Mouse (Mus musculus) ovary, postnatal 10 days (tissue): ENCODE data around the gene BC100530.
"Not testable (repeated sequence)": the region's sequence is repeated elsewhere in the genome, so short reads cannot be mapped to it uniquely, and the experiment has no call there.

Experiments
- DNase-seq: peaks from one replicate; pipeline ENCODE4 v3.0.0; 2022; ENCODE audit warnings: low spot score

Gene BC100530

DNA sequence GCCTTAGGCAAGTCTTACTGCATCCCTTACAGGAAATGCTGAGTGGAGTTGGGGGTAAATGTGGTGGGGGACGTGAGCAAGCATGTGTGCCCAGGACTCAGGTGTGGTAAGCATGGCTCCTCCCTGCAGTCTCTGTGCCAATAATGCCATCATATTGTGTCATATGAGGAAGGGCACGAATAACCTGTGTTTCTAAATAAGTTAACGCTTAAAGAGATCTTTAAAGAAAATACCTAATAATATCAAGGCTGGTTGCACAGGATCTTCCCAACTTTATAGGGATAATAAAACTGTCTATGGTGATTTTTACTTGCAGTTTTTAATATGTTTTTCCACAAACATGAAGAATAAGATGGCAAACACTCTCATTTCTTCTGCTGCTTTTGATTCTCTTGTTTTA lies at the start of gene BC100530:
TSS of gene BC100530 (minus strand) at position 101 of the 400 bp plus-strand sequence.
- not testable (repeated sequence) for DNase-seq

DNA sequence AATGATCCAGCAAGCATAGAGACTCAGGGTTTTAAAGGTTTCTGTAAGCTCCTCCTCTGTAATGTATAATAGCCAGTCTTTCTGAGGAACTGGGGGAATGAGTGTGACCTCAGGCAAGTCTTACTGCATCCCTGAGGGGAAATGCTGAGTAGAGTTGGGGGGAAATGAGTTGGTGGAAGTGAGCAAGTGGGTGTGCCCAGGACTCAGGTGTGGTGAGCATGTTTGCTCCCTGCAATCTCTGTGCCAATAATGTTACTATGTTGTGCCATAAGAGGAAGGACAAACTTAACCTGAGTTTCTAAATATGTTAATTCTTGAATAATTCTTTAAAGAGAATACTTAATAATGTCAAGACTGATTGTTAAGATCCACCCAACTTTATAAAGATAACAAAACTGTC lies 40.8 kb upstream of the BC100530 start, which contains the start of gene Stfa2:
TSS of gene Stfa2 (minus strand) at position 101 of the 400 bp plus-strand sequence.
- no peak for DNase-seq

DNA sequence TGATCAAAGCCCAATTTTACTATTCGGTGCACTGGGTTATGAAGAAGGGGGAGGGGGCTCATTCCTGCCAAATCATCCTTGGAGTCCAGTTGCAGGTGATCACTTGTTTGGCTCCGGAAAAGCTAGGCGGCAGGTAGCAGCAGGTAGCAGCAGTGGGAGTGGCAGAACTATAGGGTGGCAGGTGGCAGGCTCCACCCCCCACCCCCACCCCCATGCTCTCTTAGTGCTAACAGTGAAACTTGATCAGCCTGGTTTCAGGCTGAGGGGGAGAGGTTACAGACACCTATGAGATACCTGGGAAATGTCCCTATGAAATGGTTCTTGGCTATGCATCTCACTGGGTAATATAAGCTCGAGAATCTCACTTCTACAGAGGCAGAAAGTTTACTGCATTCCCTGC lies 21.5 kb upstream of the BC100530 start:
- DNase-seq: no peak

DNA sequence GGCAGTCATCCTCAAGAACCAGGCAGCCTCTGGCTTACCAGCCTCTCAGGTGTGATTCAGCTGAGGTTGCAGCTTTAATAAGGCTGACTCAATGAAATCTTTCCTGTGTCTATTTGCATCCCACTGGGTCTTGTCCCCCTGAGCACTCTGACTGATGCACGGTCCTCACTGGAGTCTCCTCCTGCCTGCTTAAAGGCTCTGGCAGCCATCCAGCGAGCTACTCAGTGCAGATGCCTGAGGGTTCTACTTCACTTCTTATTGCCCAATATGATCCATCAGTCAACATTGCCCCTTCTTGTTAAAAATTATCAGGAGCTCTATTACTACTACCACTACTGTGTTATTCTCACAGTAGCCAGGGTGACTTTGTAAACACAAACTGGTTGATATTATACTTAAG lies 30.4 kb downstream of the BC100530 start:
- no peak for DNase-seq

DNA sequence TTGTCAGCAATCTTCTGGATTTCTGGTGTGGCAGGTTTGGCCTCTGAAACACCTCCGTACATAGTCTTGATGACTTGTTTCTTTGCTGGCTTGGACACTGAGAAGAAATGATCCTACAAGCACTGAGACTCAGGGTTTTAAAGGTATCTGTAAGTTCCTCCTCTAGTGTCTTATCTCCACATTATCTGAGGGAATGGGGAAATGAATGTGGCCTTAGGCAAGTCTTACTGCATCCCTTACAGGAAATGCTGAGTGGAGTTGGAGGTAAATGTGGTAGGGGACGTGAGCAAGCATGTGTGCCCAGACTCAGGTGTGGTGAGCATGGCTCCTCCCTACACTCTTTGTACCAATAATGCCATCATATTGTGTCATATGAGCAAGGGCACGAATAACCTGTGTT lies 33.3 kb downstream of the BC100530 start, which contains the start of gene BC117090:
TSS of gene BC117090 (minus strand) at position 101 of the 400 bp plus-strand sequence.
- DNase-seq: no peak

DNA sequence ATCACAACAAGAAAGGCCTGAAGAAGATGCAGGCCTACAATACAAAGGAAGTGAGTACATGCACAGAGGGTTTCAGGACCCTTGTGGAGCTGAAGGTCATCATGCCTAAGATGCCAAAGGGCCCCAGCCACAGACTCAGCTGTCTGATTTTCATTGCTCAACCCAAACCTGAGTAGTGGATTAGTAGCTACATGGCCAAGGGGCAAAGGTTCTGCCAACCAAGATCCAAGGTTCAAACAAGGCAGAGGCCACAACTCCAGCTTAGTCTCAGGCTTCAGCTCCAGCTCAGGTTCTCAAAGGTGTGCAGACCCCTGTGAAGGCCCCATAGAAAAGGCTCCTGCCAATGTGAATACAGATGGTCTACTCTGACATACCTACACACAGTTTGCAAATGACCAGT lies 48.3 kb downstream of the BC100530 start:
- DNase-seq: no peak

DNA sequence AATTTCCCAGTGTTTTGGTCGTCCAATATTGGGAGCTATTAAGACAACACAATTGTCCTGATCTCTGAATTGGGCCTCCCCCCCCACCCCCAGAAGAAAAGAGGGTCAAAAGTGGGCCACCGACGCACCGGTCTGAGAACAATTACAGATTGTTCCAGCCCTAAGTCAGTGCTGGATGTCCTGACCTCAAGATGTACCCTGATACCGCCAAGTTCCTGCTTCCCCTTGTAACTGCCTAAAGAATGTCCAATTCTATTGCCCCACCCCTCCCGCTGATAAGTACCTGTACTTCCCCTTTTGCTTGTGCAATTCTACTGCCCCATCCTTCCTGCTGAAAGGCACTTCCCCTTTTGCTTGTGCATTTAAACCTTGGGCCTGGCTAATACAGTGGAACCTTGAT lies 51.4 kb downstream of the BC100530 start:
- not testable (repeated sequence) for DNase-seq
